Mouse (Mus musculus) midbrain, postnatal 0 days (tissue): ENCODE results near the gene Slc24a3. TPM values are rescaled to one million over a fixed set of nuclear protein-coding genes. Genes with fewer than 3 reads are reported as not detected.

Source experiments
- ATAC-seq: fragments of 200-750 bp; cut with Nextera tagmentation; 2 replicates; pipeline ENCODE4 v1.8.0; 2017; ENCODE audit warnings: moderate number of reproducible peaks, mild to moderate bottlenecking, moderate TSS enrichment, moderate library complexity; ENCODE audit not compliant: low FRiP score
- DNase-seq: peaks from one replicate; pipeline ENCODE4 v3.0.0-alpha.2; 2015; ENCODE audit warnings: low spot score
- H3K27ac ChIP-seq: fragments of 300-500 bp; sonication (generic); 2 replicates; pipeline ENCODE4 v1.5.1; 2014; ENCODE audit warnings: low read depth, mild to moderate bottlenecking, low read length, mixed read lengths
- H3K27me3 ChIP-seq: fragments of 300-500 bp; sonication (generic); 2 replicates; pipeline ENCODE4 v1.6.1; 2014; ENCODE audit warnings: low read length, control low read depth, mixed read lengths; ENCODE audit not compliant: insufficient read depth
- H3K36me3 ChIP-seq: fragments of 300-500 bp; sonication (generic); 2 replicates; pipeline ENCODE4 v1.6.1; 2014; ENCODE audit warnings: low read length, control low read depth, mixed read lengths; ENCODE audit not compliant: insufficient read depth
- H3K4me1 ChIP-seq: fragments of 300-500 bp; sonication (generic); 2 replicates; pipeline ENCODE4 v1.6.1; 2014; ENCODE audit warnings: mild to moderate bottlenecking, control low read depth, antibody characterized with exemption, low read length, mixed read lengths; ENCODE audit not compliant: insufficient read depth
- H3K4me2 ChIP-seq: fragments of 300-500 bp; sonication (generic); 2 replicates; pipeline ENCODE4 v1.6.1; 2014; ENCODE audit warnings: low read depth, mild to moderate bottlenecking, low read length, mixed read lengths; ENCODE audit not compliant: poor library complexity, severe bottlenecking
- H3K4me3 ChIP-seq: fragments of 300-500 bp; sonication (generic); 2 replicates; pipeline ENCODE4 v1.5.1; 2014; ENCODE audit warnings: low read depth, mild to moderate bottlenecking, low read length, moderate library complexity
- H3K9ac ChIP-seq: fragments of 300-500 bp; sonication (generic); replicated peaks from 2 replicates; pipeline ENCODE4 v1.6.1; 2014; ENCODE audit warnings: mild to moderate bottlenecking, low read length, moderate library complexity, mixed read lengths; ENCODE audit not compliant: poor library complexity, severe bottlenecking
- H3K9me3 ChIP-seq: fragments of 300-500 bp; sonication (generic); 2 replicates; pipeline ENCODE4 v1.6.1; 2016; ENCODE audit warnings: low read length, control low read depth
- CTCF ChIP-seq: IDR thresholded peaks from 2 replicates; pipeline ENCODE4 v1.5.1; 2016; ENCODE audit warnings: antibody characterized with exemption, mild to moderate bottlenecking
- WGBS: fragments of 180-500 bp; shearing (Covaris S2); extraction: QIAGEN DNeasy Blood & Tissue Kit; methylation state at CpG from one replicate; pipeline ENCODE4 v1.1.7; 2014; 5-methylcytosine and 5-hydroxymethylcytosine counted together
- polyA plus RNA-seq: library from polyadenylated mRNA; unstranded; fragments of >200 nt; fragmentation: Nextera tagmentation; extraction: Ambion mirVana; gene quantifications from 2 replicates; pipeline ENCODE4 v1.2.1, GENCODE M21; 2015
- total RNA-seq: library from RNA; depleted of rRNA; stranded (reverse); fragments of >200 nt; gene quantifications from 2 replicates; pipeline ENCODE4 v1.2.3, GENCODE M21; 2014

Slc24a3 gene
- total and polyA plus RNA-seq, 2 experiments from 2014 or later: 34.5 to 65.7 TPM

GRCm38 (mm10) chr2:145607844-145608243 is 440.3 kb downstream of the Slc24a3 start:
- Histone ChIP-seq H3K9me3 (no peaks in the 10 kb centered on the region), H3K4me2 (no peak overlapping the region), H3K27ac (no peak overlapping the region), H3K36me3 (peaks cover 5% of the 10 kb centered on the region; the same call in 1 of the 2 replicates), H3K4me3 (no peak overlapping the region), H3K9ac (no peak overlapping the region), H3K4me1 (no peaks in the 10 kb centered on the region), H3K27me3 (no peaks in the 10 kb centered on the region)
- DNase-seq: no peak
- no peak for TF ChIP-seq CTCF
- ATAC-seq: no peak
- WGBS: 93% methylated on average over 5 of the region's 5 CpGs

- DNase-seq (peak; percentile 42), ATAC-seq (no peak)
- Histone ChIP-seq H3K9ac (no peak overlapping the region), H3K27ac (no peak overlapping the region), H3K36me3 (peaks cover 13% of the 10 kb centered on the region; the same call in 1 of the 2 replicates), H3K4me1 (no peaks in the 10 kb centered on the region), H3K4me2 (no peak overlapping the region), H3K27me3 (no peaks in the 10 kb centered on the region), H3K9me3 (no peaks in the 10 kb centered on the region), H3K4me3 (no peak overlapping the region)
- TF ChIP-seq CTCF: peak; percentile 70
- 48% methylated on average over 15 of the region's 15 CpGs for WGBS
Measured at GRCm38 (mm10) chr2:145610796-145611705, 443.5 kb downstream of the Slc24a3 start.

GRCm38 (mm10) chr2:145612937-145613336 is 445.4 kb downstream of the Slc24a3 start:
- Histone ChIP-seq H3K4me3 (no peak overlapping the region), H3K36me3 (0 out of 2 replicates have a peak, but pooled peaks cover 8% of the 10 kb centered on the region), H3K4me1 (no peaks in the 10 kb centered on the region), H3K4me2 (no peak overlapping the region), H3K27ac (no peak overlapping the region), H3K9ac (no peak overlapping the region), H3K27me3 (no peaks in the 10 kb centered on the region), H3K9me3 (no peaks in the 10 kb centered on the region)
- DNase-seq: no peak
- WGBS: 71% methylated on average over 8 of the region's 8 CpGs
- TF ChIP-seq CTCF: peak; percentile 62
- ATAC-seq: no peak

GRCm38 (mm10) chr2:145613705-145614104 is 446.2 kb downstream of the Slc24a3 start:
- Histone ChIP-seq H3K4me2 (no peak overlapping the region), H3K4me1 (no peaks in the 10 kb centered on the region), H3K9ac (no peak overlapping the region), H3K27me3 (no peaks in the 10 kb centered on the region), H3K36me3 (0 out of 2 replicates have a peak, but pooled peaks cover 8% of the 10 kb centered on the region), H3K4me3 (no peak overlapping the region), H3K9me3 (no peaks in the 10 kb centered on the region), H3K27ac (0 out of 2 replicates have a peak overlapping the region, but pooled peaks have one; percentile 6)
- DNase-seq: no peak
- TF ChIP-seq CTCF: no peak
- WGBS: 69% methylated on average over 8 of the region's 8 CpGs
- ATAC-seq: no peak

GRCm38 (mm10) chr2:145619688-145620087 is 452.1 kb downstream of the Slc24a3 start:
- no peak for ATAC-seq
- 71% methylated on average over 4 of the region's 4 CpGs for WGBS
- Histone ChIP-seq H3K4me2 (no peak overlapping the region), H3K9me3 (no peaks in the 10 kb centered on the region), H3K27ac (no peak overlapping the region), H3K27me3 (no peaks in the 10 kb centered on the region), H3K36me3 (peaks cover 6% of the 10 kb centered on the region; the same call in 1 of the 2 replicates), H3K4me1 (no peaks in the 10 kb centered on the region), H3K4me3 (no peak overlapping the region), H3K9ac (no peak overlapping the region)
- DNase-seq: peak; percentile 21
- TF ChIP-seq CTCF: no peak

GRCm38 (mm10) chr2:145620709-145621108 is 453.2 kb downstream of the Slc24a3 start:
- H3K4me2 ChIP-seq: no peak overlapping the region
- no peaks in the 10 kb centered on the region for H3K9me3 ChIP-seq
- H3K36me3 ChIP-seq: no peaks in the 10 kb centered on the region; the same call in 1 of the 2 replicates
- H3K27me3 ChIP-seq: no peaks in the 10 kb centered on the region
- no peak for TF ChIP-seq CTCF
- no peak overlapping the region for H3K27ac ChIP-seq
- H3K4me3 ChIP-seq: no peak overlapping the region
- DNase-seq: no peak
- H3K9ac ChIP-seq: no peak overlapping the region
- ATAC-seq: no peak
- H3K4me1 ChIP-seq: no peaks in the 10 kb centered on the region
